Mouse (Mus musculus): ENCODE data around the gene Sult2b1.

- no peak for TF ChIP-seq CTCF (IDR thresholded peaks at IDR 0.05; ENCODE audit: insufficient read depth, low read length)
- no peak for TF ChIP-seq POLR2A (IDR thresholded peaks at IDR 0.05; ENCODE audit: borderline replicate concordance, extremely low read depth, low read depth, low read length)
Observed at GRCm38 (mm10) chr7:45702809-45703520, 81.5 kb downstream of the Sult2b1 start.
